Mouse (Mus musculus) granulocyte monocyte progenitor cell, adult 5-6 weeks (primary cell): ENCODE measurements at regions not wholly inside any gene's neighbourhood (a gene's known extent, or its start where the extent isn't known, plus 50 kb on each side); places are given as distances from the start of the nearest gene placed in this dataset.
"Not testable (repeated sequence)": the region's sequence is repeated elsewhere in the genome, so short reads cannot be mapped to it uniquely, and the experiment has no call there.

Experiments
- ATAC-seq: replicated peaks from 2 replicates; pipeline ENCODE4 v1.8.0; 2016; ENCODE audit warnings: mild to moderate bottlenecking, moderate TSS enrichment, inconsistent platforms; ENCODE audit not compliant: poor library complexity, severe bottlenecking

DNA sequence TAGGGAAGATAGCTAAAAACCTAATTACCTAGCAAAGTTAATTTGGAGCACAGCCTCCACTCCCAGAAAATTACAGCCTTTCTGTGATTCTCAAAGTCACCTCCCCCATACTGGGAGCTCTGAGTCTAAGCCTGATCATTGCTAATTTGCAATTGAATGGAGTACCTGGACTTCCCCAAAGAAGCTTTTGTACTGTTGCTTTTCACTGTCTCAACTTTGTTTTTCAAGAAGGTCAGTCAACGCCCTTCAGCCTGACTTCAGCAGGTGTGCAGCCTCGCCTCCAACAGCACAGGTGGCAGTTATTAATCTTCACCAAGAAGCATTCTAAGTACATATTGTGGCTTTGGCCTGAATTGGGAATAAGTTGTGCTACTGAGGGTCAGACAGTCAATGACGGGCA is 67.7 kb upstream of the Dnajc1 start:
- not testable (repeated sequence) for ATAC-seq

- ATAC-seq = not testable (repeated sequence)
Measured at GRCm38 (mm10) chr2:18453426-18453825, 60.8 kb upstream of the Dnajc1 start.

- ATAC-seq = no peak
Measured at GRCm38 (mm10) chr2:18445809-18446208, 53.2 kb upstream of the Dnajc1 start.
